Mouse (Mus musculus) ES-E14 (cell line): Measurements from ENCODE around the gene Catsper4.

ENCODE experiments used
- HCFC1 ChIP-seq: IDR thresholded peaks from 2 replicates; pipeline ENCODE4 v1.6.1; 2012; ENCODE audit warnings: low read length, inconsistent platforms, borderline replicate concordance; ENCODE audit not compliant: insufficient read depth
- MAFK ChIP-seq: IDR thresholded peaks from 2 replicates; pipeline ENCODE4 v1.6.1; 2014; ENCODE audit warnings: mild to moderate bottlenecking, low read depth, low read length, inconsistent platforms; ENCODE audit not compliant: insufficient read depth
- ZC3H11A ChIP-seq: IDR thresholded peaks from 2 replicates; pipeline ENCODE4 v1.6.1; 2012; ENCODE audit warnings: low read depth, mild to moderate bottlenecking, inconsistent platforms, low read length, borderline replicate concordance

GRCm38 (mm10) chr4:134256407-134257197, 29.4 kb upstream of the Catsper4 start:
- no peak for TF ChIP-seq MAFK
- TF ChIP-seq ZC3H11A: no peak
- TF ChIP-seq HCFC1: no peak
